Mouse (Mus musculus) embryonic facial prominence, embryonic 15.5 days (tissue): ENCODE measurements around the gene Slit1. TPM values are rescaled to one million over a fixed set of nuclear protein-coding genes. Genes with fewer than 3 reads are reported as not detected.

Experiments
- ATAC-seq: fragments of 200-750 bp; cut with Nextera tagmentation; 2 replicates; pipeline ENCODE4 v1.8.0; 2017; ENCODE audit warnings: low read depth, moderate TSS enrichment; ENCODE audit not compliant: insufficient number of reproducible peaks, low FRiP score, low TSS enrichment
- H3K27ac ChIP-seq: fragments of 300-500 bp; sonication (generic); replicated peaks from 2 replicates; pipeline ENCODE4 v1.5.1; 2015; ENCODE audit warnings: mild to moderate bottlenecking, inconsistent platforms
- H3K27me3 ChIP-seq: fragments of 300-500 bp; sonication (generic); 2 replicates; pipeline ENCODE4 v1.6.1; 2015; ENCODE audit warnings: inconsistent platforms
- H3K36me3 ChIP-seq: fragments of 300-500 bp; sonication (generic); 2 replicates; pipeline ENCODE4 v1.6.1; 2015; ENCODE audit warnings: mild to moderate bottlenecking, inconsistent platforms
- H3K4me1 ChIP-seq: fragments of 300-500 bp; sonication (generic); 2 replicates; pipeline ENCODE4 v1.6.1; 2015; ENCODE audit warnings: inconsistent platforms
- H3K4me2 ChIP-seq: fragments of 300-500 bp; sonication (generic); replicated peaks from 2 replicates; pipeline ENCODE4 v1.6.1; 2015; ENCODE audit warnings: mild to moderate bottlenecking, inconsistent platforms
- H3K4me3 ChIP-seq: fragments of 300-500 bp; sonication (generic); replicated peaks from 2 replicates; pipeline ENCODE4 v1.5.1; 2015; ENCODE audit warnings: mild to moderate bottlenecking, inconsistent platforms
- H3K9ac ChIP-seq: fragments of 300-500 bp; sonication (generic); 2 replicates; pipeline ENCODE4 v1.6.1; 2015; ENCODE audit warnings: inconsistent platforms
- H3K9me3 ChIP-seq: fragments of 300-500 bp; sonication (generic); replicated peaks from 2 replicates; pipeline ENCODE4 v1.6.1; 2016; ENCODE audit warnings: inconsistent platforms
- WGBS: fragments of 180-500 bp; shearing (Covaris S2); methylation state at CpG from one replicate; pipeline ENCODE4 v1.1.7; 2015; 5-methylcytosine and 5-hydroxymethylcytosine counted together
- microRNA-seq: library from miRNA; unstranded; fragments of <30 nt; microRNA quantifications from one replicate; pipeline ENCODE4, GENCODE M21; 2016; ENCODE audit warnings: borderline number of aligned reads
- polyA plus RNA-seq: library from polyadenylated mRNA; unstranded; fragments of >200 nt; fragmentation: Nextera tagmentation; extraction: Ambion mirVana; gene quantifications from 2 replicates; pipeline ENCODE4 v1.2.1, GENCODE M21; 2015

Slit1 gene
- polyA plus RNA-seq, 1 experiment from 2014 or later, result 1.1 TPM

DNA sequence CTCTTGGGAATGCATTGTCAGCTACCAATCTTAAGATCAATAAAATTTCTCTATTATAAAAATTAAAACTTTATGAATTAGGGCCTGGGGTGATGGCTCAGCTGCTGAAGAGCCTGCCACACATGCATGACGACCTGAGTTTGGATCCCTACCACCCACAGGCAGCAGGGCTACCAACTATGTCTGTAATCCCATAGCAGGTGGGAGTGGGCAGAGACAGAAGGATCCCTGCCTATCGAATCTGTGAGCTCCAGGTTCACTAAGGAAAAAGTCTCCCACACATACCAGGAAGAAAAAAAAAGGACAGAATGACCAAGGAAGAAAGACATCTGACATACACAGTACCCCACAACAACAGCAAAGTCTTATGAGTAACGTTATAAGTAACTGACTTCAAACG lies 186.5 kb downstream of the Slit1 start:
- ATAC-seq, result no peak

More for the DNA sequence above, 186.5 kb downstream of the Slit1 start:
- H3K4me3 ChIP-seq, result no peak overlapping the region
- WGBS, result 77% methylated on average over 4 of the region's 4 CpGs
- H3K4me2 ChIP-seq, result no peak overlapping the region
- H3K36me3 ChIP-seq, result peaks cover 24% of the 10 kb centered on the region
- H3K9me3 ChIP-seq, result no peaks in the 10 kb centered on the region
- no peak overlapping the region for H3K9ac ChIP-seq
- H3K27ac ChIP-seq, result no peak overlapping the region
- no peaks in the 10 kb centered on the region for H3K4me1 ChIP-seq
- H3K27me3 ChIP-seq, result no peaks in the 10 kb centered on the region

Small RNAs within 50 kb of the gene (microRNA-seq; reads per million reads assigned to microRNA genes)
- not detected for gene Mir8091

Other genes with a start within 250 kb of the Slit1 start
- gene Gm340, start 161.3 kb downstream of the Slit1 start, polyA plus RNA-seq, result 2.1 and 2.5 TPM in 2 replicates
- 17.3 and 17.5 TPM in 2 replicates for gene Arhgap19, start 58.4 kb upstream of the Slit1 start, polyA plus RNA-seq
- 6.6 and 7.0 TPM in 2 replicates for gene Frat1, start 86.3 kb upstream of the Slit1 start, polyA plus RNA-seq
- 5.6 and 7.1 TPM in 2 replicates for gene Frat2, start 104.5 kb upstream of the Slit1 start, polyA plus RNA-seq
- 16.1 and 16.7 TPM in 2 replicates for gene Rrp12, start 152.5 kb upstream of the Slit1 start, polyA plus RNA-seq
- gene Pgam1, start 168.3 kb upstream of the Slit1 start, polyA plus RNA-seq, result 568 and 639 TPM in 2 replicates
- 71.5 and 72.8 TPM in 2 replicates for gene Exosc1, start 189.8 kb upstream of the Slit1 start, polyA plus RNA-seq
- gene Zdhhc16, start 189.8 kb upstream of the Slit1 start, polyA plus RNA-seq, result 87.2 and 92.4 TPM in 2 replicates
- 35.2 and 42.0 TPM in 2 replicates for gene Mms19, start 237.5 kb upstream of the Slit1 start, polyA plus RNA-seq
- 33.2 and 34.2 TPM in 2 replicates for gene Ubtd1, start 238.1 kb upstream of the Slit1 start, polyA plus RNA-seq